Mouse (Mus musculus) hindbrain, embryonic 14.5 days (tissue): Measurements from ENCODE around the gene Gm21970. TPM values are rescaled to one million over a fixed set of nuclear protein-coding genes. Genes with fewer than 3 reads are reported as not detected.
"Not testable (repeated sequence)": the region's sequence is repeated elsewhere in the genome, so short reads cannot be mapped to it uniquely, and the experiment has no call there.

Source experiments
- ATAC-seq: fragments of 200-750 bp; cut with Nextera tagmentation; 2 replicates; pipeline ENCODE4 v1.8.0; 2017; ENCODE audit warnings: moderate number of reproducible peaks, mild to moderate bottlenecking, moderate TSS enrichment, moderate library complexity; ENCODE audit not compliant: low FRiP score
- DNase-seq: peaks from one replicate; pipeline ENCODE4 v3.0.0-alpha.2; 2015; ENCODE audit warnings: low spot score
- H3K27ac ChIP-seq: fragments of 300-500 bp; sonication (generic); 2 replicates; pipeline ENCODE4 v1.5.1; 2014; ENCODE audit warnings: mild to moderate bottlenecking, moderate library complexity
- H3K27me3 ChIP-seq: fragments of 300-500 bp; sonication (generic); 2 replicates; pipeline ENCODE4 v1.6.1; 2014; ENCODE audit warnings: mild to moderate bottlenecking, low read length, mixed read lengths; ENCODE audit not compliant: control insufficient read depth, insufficient read depth
- H3K36me3 ChIP-seq: fragments of 300-500 bp; sonication (generic); replicated peaks from 2 replicates; pipeline ENCODE4 v1.6.1; 2014; ENCODE audit not compliant: control insufficient read depth, insufficient read depth
- H3K4me1 ChIP-seq: fragments of 300-500 bp; sonication (generic); replicated peaks from 2 replicates; pipeline ENCODE4 v1.6.1; 2014; ENCODE audit warnings: antibody characterized with exemption, low read length, mixed read lengths; ENCODE audit not compliant: control insufficient read depth, insufficient read depth
- H3K4me2 ChIP-seq: fragments of 300-500 bp; sonication (generic); replicated peaks from 2 replicates; pipeline ENCODE4 v1.6.1; 2014; ENCODE audit warnings: mild to moderate bottlenecking, moderate library complexity
- H3K4me3 ChIP-seq: fragments of 300-500 bp; sonication (generic); replicated peaks from 2 replicates; pipeline ENCODE4 v1.5.1; 2014; ENCODE audit warnings: mild to moderate bottlenecking, low read length
- H3K9ac ChIP-seq: fragments of 300-500 bp; sonication (generic); 2 replicates; pipeline ENCODE4 v1.6.1; 2014
- H3K9me3 ChIP-seq: fragments of 300-500 bp; sonication (generic); 2 replicates; pipeline ENCODE4 v1.6.1; 2016; ENCODE audit warnings: low read length; ENCODE audit not compliant: control insufficient read depth
- WGBS: fragments of 180-500 bp; shearing (Covaris S2); extraction: QIAGEN DNeasy Blood & Tissue Kit; methylation state at CpG from one replicate; pipeline ENCODE4 v1.1.7; 2014; 5-methylcytosine and 5-hydroxymethylcytosine counted together
- polyA plus RNA-seq: library from polyadenylated mRNA; unstranded; fragments of >200 nt; fragmentation: Nextera tagmentation; extraction: Ambion mirVana; gene quantifications from 2 replicates; pipeline ENCODE4 v1.2.1, GENCODE M21; 2014

The Gm21970 gene
- polyA plus RNA-seq, 1 experiment from 2014 or later, result not detected

- DNase-seq (no peak), ATAC-seq (no peak)
- Histone ChIP-seq H3K9ac (no peak overlapping the region), H3K4me3 (no peak overlapping the region), H3K9me3 (no peaks in the 10 kb centered on the region), H3K4me1 (no peaks in the 10 kb centered on the region), H3K4me2 (no peak overlapping the region), H3K27ac (no peak overlapping the region), H3K27me3 (no peaks in the 10 kb centered on the region), H3K36me3 (no peaks in the 10 kb centered on the region)
- 90% methylated on average over 6 of the region's 6 CpGs for WGBS
These were observed 34.3 kb downstream of the Gm21970 start for GRCm38 (mm10) chr16:91425816-91426215.

- Histone ChIP-seq H3K36me3 (no peaks in the 10 kb centered on the region), H3K27ac (no peak overlapping the region), H3K4me1 (no peaks in the 10 kb centered on the region), H3K9ac (no peak overlapping the region), H3K4me3 (no peak overlapping the region), H3K27me3 (no peaks in the 10 kb centered on the region), H3K4me2 (no peak overlapping the region), H3K9me3 (no peaks in the 10 kb centered on the region)
- ATAC-seq, result no peak
- DNase-seq, result no peak
- WGBS, result 91% methylated on average over 4 of the region's 4 CpGs
These were observed 35.1 kb downstream of the Gm21970 start for GRCm38 (mm10) chr16:91426586-91426985.

- 78% methylated on average over 5 of the region's 5 CpGs for WGBS
- Histone ChIP-seq H3K4me2 (no peak overlapping the region), H3K36me3 (no peaks in the 10 kb centered on the region), H3K9me3 (no peaks in the 10 kb centered on the region), H3K27me3 (no peaks in the 10 kb centered on the region), H3K4me3 (no peak overlapping the region), H3K27ac (no peak overlapping the region), H3K9ac (no peak overlapping the region), H3K4me1 (no peaks in the 10 kb centered on the region)
- ATAC-seq (no peak), DNase-seq (no peak)
These were observed 35.9 kb downstream of the Gm21970 start for GRCm38 (mm10) chr16:91427461-91427860.

- Histone ChIP-seq H3K36me3 (no peaks in the 10 kb centered on the region), H3K9ac (no peak overlapping the region), H3K27ac (no peak overlapping the region), H3K4me2 (no peak overlapping the region), H3K4me3 (no peak overlapping the region), H3K4me1 (no peaks in the 10 kb centered on the region), H3K27me3 (no peaks in the 10 kb centered on the region), H3K9me3 (no peaks in the 10 kb centered on the region)
- no peak for ATAC-seq
- DNase-seq, result no peak
- 84% methylated on average over 8 of the region's 8 CpGs for WGBS
These were observed 36.8 kb downstream of the Gm21970 start for GRCm38 (mm10) chr16:91428259-91428865.

GRCm38 (mm10) chr16:91432720-91433328, 41.3 kb downstream of the Gm21970 start:
- WGBS, result 29% methylated on average over 5 of the region's 5 CpGs
- no peak for DNase-seq
- Histone ChIP-seq H3K27ac (no peak overlapping the region), H3K36me3 (no peaks in the 10 kb centered on the region), H3K4me2 (no peak overlapping the region), H3K9me3 (no peaks in the 10 kb centered on the region), H3K4me1 (no peaks in the 10 kb centered on the region), H3K9ac (no peak overlapping the region), H3K4me3 (no peak overlapping the region), H3K27me3 (no peaks in the 10 kb centered on the region)
- no peak for ATAC-seq

GRCm38 (mm10) chr16:91433329-91433933, 41.9 kb downstream of the Gm21970 start:
- Histone ChIP-seq H3K4me3 (no peak overlapping the region), H3K27ac (no peak overlapping the region), H3K4me2 (no peak overlapping the region), H3K27me3 (no peaks in the 10 kb centered on the region), H3K36me3 (no peaks in the 10 kb centered on the region), H3K4me1 (no peaks in the 10 kb centered on the region), H3K9ac (no peak overlapping the region), H3K9me3 (no peaks in the 10 kb centered on the region)
- ATAC-seq (no peak), DNase-seq (no peak)
- 58% methylated on average over 8 of the region's 8 CpGs for WGBS

- 91% methylated on average over 3 of the region's 3 CpGs for WGBS
- no peaks in the 10 kb centered on the region for H3K36me3 ChIP-seq
- DNase-seq, result no peak
- H3K4me2 ChIP-seq, result no peak overlapping the region
- H3K9me3 ChIP-seq, result no peaks in the 10 kb centered on the region
- no peak for ATAC-seq
- no peak overlapping the region for H3K4me3 ChIP-seq
- no peaks in the 10 kb centered on the region for H3K27me3 ChIP-seq
- H3K9ac ChIP-seq, result no peak overlapping the region
- no peaks in the 10 kb centered on the region for H3K4me1 ChIP-seq
- H3K27ac ChIP-seq, result no peak overlapping the region
These were observed 42.6 kb downstream of the Gm21970 start for GRCm38 (mm10) chr16:91434119-91434518.

- no peak overlapping the region for H3K4me3 ChIP-seq
- WGBS, result 82% methylated on average over 3 of the region's 3 CpGs
- H3K36me3 ChIP-seq, result no peaks in the 10 kb centered on the region
- H3K9me3 ChIP-seq, result no peaks in the 10 kb centered on the region
- ATAC-seq (no peak), DNase-seq (no peak)
- H3K4me2 ChIP-seq, result no peak overlapping the region
- no peak overlapping the region for H3K9ac ChIP-seq
- H3K4me1 ChIP-seq, result no peaks in the 10 kb centered on the region
- no peak overlapping the region for H3K27ac ChIP-seq
- no peaks in the 10 kb centered on the region for H3K27me3 ChIP-seq
These were observed 46.6 kb downstream of the Gm21970 start for GRCm38 (mm10) chr16:91438081-91438480.

GRCm38 (mm10) chr16:91438599-91438998, 47.1 kb downstream of the Gm21970 start:
- H3K4me1 ChIP-seq, H3K4me2 ChIP-seq, H3K27ac ChIP-seq, ATAC-seq, H3K9ac ChIP-seq, H3K4me3 ChIP-seq, DNase-seq, H3K9me3 ChIP-seq, H3K36me3 ChIP-seq, H3K27me3 ChIP-seq: not testable (repeated sequence)
- whole genome bisulfite sequencing, result 84% methylated on average over 1 of the region's 1 CpGs
